Mouse (Mus musculus) liver, adult 2 months (tissue): ENCODE measurements around the gene Gm45717. TPM values are rescaled to one million over a fixed set of nuclear protein-coding genes. Genes with fewer than 3 reads are reported as not detected.

Experiments
- DNase-seq: peaks from one replicate; pipeline ENCODE4 v3.0.0-alpha.2; 2011; ENCODE audit warnings: low read depth, low spot score; ENCODE audit errors: extremely low read depth
- H3K27ac ChIP-seq: fragments of 200-500 bp; replicated peaks from 2 replicates; pipeline ENCODE4 v1.5.1; 2012; ENCODE audit warnings: low read depth, mild to moderate bottlenecking, control low read depth, inconsistent platforms, low read length; ENCODE audit not compliant: insufficient read depth
- H3K27me3 ChIP-seq: fragments of 200-500 bp; 2 replicates; pipeline ENCODE4 v1.6.1; 2012; ENCODE audit warnings: mild to moderate bottlenecking, moderate library complexity, low read length, inconsistent platforms; ENCODE audit not compliant: control insufficient read depth, insufficient read depth
- H3K36me3 ChIP-seq: fragments of 200-500 bp; 2 replicates; pipeline ENCODE4 v1.6.1; 2012; ENCODE audit warnings: low read length, inconsistent platforms; ENCODE audit not compliant: control insufficient read depth, insufficient read depth
- H3K4me1 ChIP-seq: fragments of 200-500 bp; 2 replicates; pipeline ENCODE4 v1.6.1; 2011; ENCODE audit warnings: low read length; ENCODE audit not compliant: control insufficient read depth, insufficient read depth
- H3K4me3 ChIP-seq: fragments of 200-500 bp; 2 replicates; pipeline ENCODE4 v1.5.1; 2011; ENCODE audit warnings: low read depth, mild to moderate bottlenecking, control low read depth, low read length, moderate library complexity; ENCODE audit not compliant: insufficient read depth
- H3K79me2 ChIP-seq: fragments of 200-500 bp; 2 replicates; pipeline ENCODE4 v1.6.1; 2012; ENCODE audit warnings: inconsistent platforms, mild to moderate bottlenecking, low read length, moderate library complexity; ENCODE audit not compliant: control insufficient read depth, insufficient read depth
- H3K9ac ChIP-seq: fragments of 200-500 bp; 2 replicates; pipeline ENCODE4 v1.6.1; 2012; ENCODE audit warnings: low read depth, mild to moderate bottlenecking, control low read depth, inconsistent platforms, low read length
- CTCF ChIP-seq: fragments of 200-500 bp; IDR thresholded peaks from 2 replicates; pipeline ENCODE4 v1.5.1; 2011; ENCODE audit warnings: low read depth, low read length, control low read depth
- POLR2A ChIP-seq: fragments of 200-500 bp; IDR thresholded peaks from 2 replicates; pipeline ENCODE4 v1.6.1; 2011; ENCODE audit warnings: low read length, control low read depth; ENCODE audit not compliant: insufficient read depth; ENCODE audit errors: extremely low read depth
- WGBS: fragments of 180-500 bp; shearing (Covaris S2); methylation state at CpG from one replicate; pipeline ENCODE4 v1.1.7; 2018; 5-methylcytosine and 5-hydroxymethylcytosine counted together
- polyA plus RNA-seq: library from polyadenylated mRNA; depleted of rRNA; stranded (reverse); fragments of >200 nt; gene quantifications from 2 replicates; pipeline ENCODE4 v1.2.3, GENCODE M21; 2012
- total RNA-seq: library from RNA; depleted of rRNA; stranded (reverse); fragments of >200 nt; gene quantifications from 2 replicates; pipeline ENCODE4 v1.2.3, GENCODE M21; 2014

The Gm45717 gene
- total and polyA plus RNA-seq, 2 experiments = not detected

DNA sequence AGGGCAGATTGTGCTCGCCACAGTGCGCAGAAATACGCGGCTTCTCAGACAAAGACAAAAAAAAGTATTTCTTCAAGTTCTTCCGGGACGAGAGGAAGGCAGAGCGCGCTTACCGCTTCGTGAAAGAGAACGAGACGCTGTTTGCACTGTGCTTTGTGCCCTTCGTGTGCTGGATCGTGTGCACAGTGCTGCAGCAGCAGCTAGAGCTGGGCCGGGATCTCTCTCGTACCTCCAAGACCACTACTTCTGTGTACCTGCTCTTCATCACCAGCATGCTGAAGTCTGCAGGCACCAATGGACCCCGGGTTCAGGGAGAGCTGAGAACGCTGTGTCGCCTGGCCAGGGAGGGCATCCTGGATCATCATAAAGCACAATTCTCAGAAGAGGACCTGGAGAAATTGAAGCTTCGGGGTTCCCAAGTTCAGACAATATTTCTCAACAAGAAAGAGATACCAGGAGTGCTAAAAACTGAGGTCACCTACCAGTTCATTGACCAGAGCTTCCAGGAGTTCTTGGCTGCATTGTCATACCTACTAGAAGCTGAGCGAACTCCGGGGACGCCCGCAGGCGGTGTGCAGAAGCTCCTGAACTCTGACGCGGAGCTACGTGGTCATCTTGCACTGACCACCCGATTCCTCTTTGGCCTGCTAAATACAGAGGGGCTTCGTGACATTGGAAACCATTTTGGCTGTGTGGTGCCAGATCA lies 32.5 kb downstream of the Gm45717 start:
- Histone ChIP-seq H3K27me3 (no peaks in the 10 kb centered on the region), H3K4me1 (peaks cover 29% of the 10 kb centered on the region), H3K36me3 (peaks cover 30% of the 10 kb centered on the region; the same call in 1 of the 2 replicates), H3K79me2 (no peaks in the 10 kb centered on the region), H3K27ac (peak overlapping the region; percentile 39; the same call in 1 of the 2 replicates), H3K4me3 (no peak overlapping the region), H3K9ac (peak overlapping the region; percentile 2; the same call in 1 of the 2 replicates)
- WGBS = 31% methylated on average over 30 of the region's 30 CpGs
- DNase-seq = peak; percentile 79
- TF ChIP-seq CTCF (no peak), POLR2A (no peak)

GRCm38 (mm10) chr7:140922398-140923069 lies 33.2 kb downstream of the Gm45717 start:
- Histone ChIP-seq H3K9ac (no peak overlapping the region), H3K27ac (peak overlapping the region; percentile 39; the same call in 1 of the 2 replicates), H3K36me3 (peaks cover 26% of the 10 kb centered on the region; the same call in 1 of the 2 replicates), H3K4me3 (peak overlapping the region; percentile 3; the same call in 1 of the 2 replicates), H3K4me1 (peaks cover 27% of the 10 kb centered on the region), H3K79me2 (no peaks in the 10 kb centered on the region), H3K27me3 (no peaks in the 10 kb centered on the region)
- TF ChIP-seq CTCF (peak; percentile 31), POLR2A (0 out of 2 replicates have a peak, but pooled peaks have one; percentile 20)
- DNase-seq = peak; percentile 94
- WGBS = 10% methylated on average over 49 of the region's 49 CpGs

DNA sequence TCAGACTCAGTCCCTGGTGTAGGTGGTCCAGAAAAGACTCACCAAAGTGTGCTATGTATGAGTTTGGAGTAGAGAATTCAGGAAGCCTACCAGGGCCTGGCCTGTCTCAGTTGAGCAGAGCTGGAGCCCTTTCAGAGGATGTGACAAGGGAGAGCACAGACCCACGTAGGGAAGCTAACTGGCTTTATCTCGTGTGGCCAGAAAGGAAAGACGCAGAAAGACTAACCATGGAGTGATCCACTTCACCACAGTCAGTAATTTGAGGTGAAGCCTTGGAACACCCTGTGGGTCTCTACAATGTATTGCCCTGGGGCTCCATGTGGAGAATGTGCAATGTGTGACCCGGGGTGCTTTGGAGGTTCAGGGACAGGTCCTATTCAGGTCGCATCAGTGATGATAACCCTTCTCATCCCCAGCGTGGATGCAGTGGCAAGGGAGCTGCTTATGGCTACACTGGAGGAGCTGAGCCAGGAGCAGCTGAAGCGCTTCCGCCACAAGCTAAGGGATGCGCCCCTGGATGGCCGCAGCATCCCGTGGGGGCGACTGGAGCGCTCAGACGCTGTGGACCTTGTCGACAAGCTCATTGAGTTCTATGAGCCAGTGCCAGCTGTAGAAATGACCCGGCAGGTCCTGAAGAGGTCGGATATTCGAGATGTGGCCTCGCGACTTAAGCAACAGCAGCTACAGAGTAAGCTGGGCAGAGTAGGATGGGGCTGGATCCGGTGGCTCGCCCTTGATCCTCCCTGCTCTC lies 34.3 kb downstream of the Gm45717 start:
- H3K4me3 ChIP-seq = no peak overlapping the region
- no peaks in the 10 kb centered on the region for H3K27me3 ChIP-seq
- no peaks in the 10 kb centered on the region for H3K79me2 ChIP-seq
- no peak for TF ChIP-seq POLR2A
- no peak for TF ChIP-seq CTCF
- peaks cover 30% of the 10 kb centered on the region; the same call in 1 of the 2 replicates for H3K36me3 ChIP-seq
- H3K4me1 ChIP-seq = peaks cover 20% of the 10 kb centered on the region
- H3K9ac ChIP-seq = no peak overlapping the region
- no peak overlapping the region for H3K27ac ChIP-seq
- WGBS = 68% methylated on average over 22 of the region's 22 CpGs
- DNase-seq = no peak

- no peaks in the 10 kb centered on the region for H3K79me2 ChIP-seq
- H3K36me3 ChIP-seq = peaks cover 26% of the 10 kb centered on the region; the same call in 1 of the 2 replicates
- TF ChIP-seq POLR2A = no peak
- no peak for TF ChIP-seq CTCF
- no peaks in the 10 kb centered on the region for H3K27me3 ChIP-seq
- DNase-seq = no peak
- WGBS = 87% methylated on average over 8 of the region's 8 CpGs
- H3K4me3 ChIP-seq = no peak within 1 kb of the TSS
- H3K9ac ChIP-seq = no peak within 1 kb of the TSS
- H3K4me1 ChIP-seq = peaks cover 18% of the 10 kb centered on the region
- no peak within 1 kb of the TSS for H3K27ac ChIP-seq
Observed at GRCm38 (mm10) chr7:140920418-140921029, 35.2 kb downstream of the Gm45717 start, which contains the start of gene Nlrp6. TSS of gene Nlrp6 (plus strand) at chr7:140920902.

- no peak for DNase-seq
- TF ChIP-seq CTCF (no peak), POLR2A (no peak)
- no peaks in the 10 kb centered on the region for H3K27me3 ChIP-seq
- H3K4me1 ChIP-seq = peaks cover 21% of the 10 kb centered on the region
- peaks cover 23% of the 10 kb centered on the region; the same call in 1 of the 2 replicates for H3K36me3 ChIP-seq
- H3K4me3 ChIP-seq = no peak overlapping the region
- 74% methylated on average over 4 of the region's 4 CpGs for WGBS
- H3K9ac ChIP-seq = no peak overlapping the region
- H3K79me2 ChIP-seq = no peaks in the 10 kb centered on the region
- H3K27ac ChIP-seq = no peak overlapping the region
Observed at GRCm38 (mm10) chr7:140919911-140920310, 35.8 kb downstream of the Gm45717 start.
